Mouse (Mus musculus) limb, embryonic 13.5 days (tissue): ENCODE measurements at regions not wholly inside any gene's neighbourhood (a gene's known extent, or its start where the extent isn't known, plus 50 kb on each side); places are given as distances from the start of the nearest gene placed in this dataset.

Experiments used
- ATAC-seq: fragments of 200-750 bp; cut with Nextera tagmentation; 2 replicates; pipeline ENCODE4 v1.8.0; 2017; ENCODE audit warnings: low read depth, moderate number of reproducible peaks, moderate TSS enrichment; ENCODE audit not compliant: low FRiP score
- H3K27ac ChIP-seq: fragments of 300-500 bp; sonication (generic); 2 replicates; pipeline ENCODE4 v1.5.1; 2015; ENCODE audit warnings: inconsistent platforms, mild to moderate bottlenecking, moderate library complexity
- H3K27me3 ChIP-seq: fragments of 300-500 bp; sonication (generic); 2 replicates; pipeline ENCODE4 v1.6.1; 2015; ENCODE audit warnings: mild to moderate bottlenecking, inconsistent platforms
- H3K36me3 ChIP-seq: fragments of 300-500 bp; sonication (generic); 2 replicates; pipeline ENCODE4 v1.6.1; 2015; ENCODE audit warnings: inconsistent platforms, mild to moderate bottlenecking, moderate library complexity
- H3K4me1 ChIP-seq: fragments of 300-500 bp; sonication (generic); 2 replicates; pipeline ENCODE4 v1.6.1; 2015; ENCODE audit warnings: inconsistent platforms
- H3K4me2 ChIP-seq: fragments of 300-500 bp; sonication (generic); replicated peaks from 2 replicates; pipeline ENCODE4 v1.6.1; 2015; ENCODE audit warnings: inconsistent platforms, mild to moderate bottlenecking, moderate library complexity
- H3K4me3 ChIP-seq: fragments of 300-500 bp; sonication (generic); 2 replicates; pipeline ENCODE4 v1.5.1; 2015; ENCODE audit warnings: moderate library complexity, mild to moderate bottlenecking, inconsistent platforms
- H3K9ac ChIP-seq: fragments of 300-500 bp; sonication (generic); 2 replicates; pipeline ENCODE4 v1.6.1; 2015; ENCODE audit warnings: mild to moderate bottlenecking, inconsistent platforms
- H3K9me3 ChIP-seq: fragments of 300-500 bp; sonication (generic); 2 replicates; pipeline ENCODE4 v1.6.1; 2016; ENCODE audit warnings: inconsistent platforms
- WGBS: fragments of 180-500 bp; shearing (Covaris S2); methylation state at CpG from one replicate; pipeline ENCODE4 v1.1.7; 2015; 5-methylcytosine and 5-hydroxymethylcytosine counted together

GRCm38 (mm10) chr2:117399487-117399886 is 56.7 kb upstream of the Rasgrp1 start:
- no peak for ATAC-seq
- H3K9ac ChIP-seq = no peak overlapping the region
- H3K27ac ChIP-seq = no peak overlapping the region
- no peaks in the 10 kb centered on the region for H3K9me3 ChIP-seq
- H3K27me3 ChIP-seq = no peaks in the 10 kb centered on the region
- H3K4me1 ChIP-seq = 0 out of 2 replicates have a peak, but pooled peaks cover 6% of the 10 kb centered on the region
- H3K4me2 ChIP-seq = no peak overlapping the region
- H3K36me3 ChIP-seq = no peaks in the 10 kb centered on the region
- H3K4me3 ChIP-seq = no peak overlapping the region
- WGBS = 71% methylated on average over 2 of the region's 2 CpGs

GRCm38 (mm10) chr2:117403425-117404175 is 60.8 kb upstream of the Rasgrp1 start:
- 92% methylated on average over 4 of the region's 4 CpGs for WGBS

GRCm38 (mm10) chr2:117405453-117405852 is 62.7 kb upstream of the Rasgrp1 start:
- Histone ChIP-seq H3K9ac (no peak overlapping the region), H3K27ac (no peak overlapping the region), H3K4me2 (no peak overlapping the region), H3K27me3 (0 out of 2 replicates have a peak, but pooled peaks cover under 1% of the 10 kb centered on the region), H3K4me1 (no peaks in the 10 kb centered on the region), H3K36me3 (no peaks in the 10 kb centered on the region), H3K9me3 (no peaks in the 10 kb centered on the region), H3K4me3 (no peak overlapping the region)
- 61% methylated on average over 2 of the region's 2 CpGs for WGBS
- no peak for ATAC-seq

More at GRCm38 (mm10) chr2:117403425-117404175, 60.8 kb upstream of the Rasgrp1 start:
- ATAC-seq = no peak
- H3K4me1 ChIP-seq = no peaks in the 10 kb centered on the region
- no peak overlapping the region for H3K4me3 ChIP-seq
- no peaks in the 10 kb centered on the region for H3K36me3 ChIP-seq
- no peak overlapping the region for H3K4me2 ChIP-seq
- H3K9me3 ChIP-seq = no peaks in the 10 kb centered on the region
- no peak overlapping the region for H3K27ac ChIP-seq
- H3K27me3 ChIP-seq = no peaks in the 10 kb centered on the region
- H3K9ac ChIP-seq = no peak overlapping the region

DNA sequence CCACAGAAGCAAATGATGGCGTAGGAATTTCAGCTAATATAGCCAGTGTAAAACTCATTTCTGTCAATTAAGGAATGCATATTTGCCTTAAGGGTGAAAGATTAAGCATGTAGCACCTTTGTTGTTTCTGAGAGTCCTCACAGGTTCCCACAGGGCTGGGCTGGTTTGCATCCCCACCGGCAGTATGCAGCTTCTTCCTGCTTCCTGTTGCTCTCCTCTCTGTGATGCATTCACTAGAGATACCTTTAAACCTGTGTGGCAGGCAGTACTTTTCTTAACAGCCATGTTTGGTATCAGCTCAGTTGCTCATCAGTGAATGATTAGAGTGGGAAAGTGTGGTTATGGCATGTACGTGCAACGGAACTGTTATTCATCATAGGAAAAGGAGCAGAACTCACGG is 65.4 kb upstream of the Rasgrp1 start:
- 75% methylated on average over 5 of the region's 5 CpGs for WGBS
- no peaks in the 10 kb centered on the region for H3K4me1 ChIP-seq
- no peak overlapping the region for H3K4me2 ChIP-seq
- H3K36me3 ChIP-seq = no peaks in the 10 kb centered on the region
- H3K27me3 ChIP-seq = 0 out of 2 replicates have a peak, but pooled peaks cover 12% of the 10 kb centered on the region
- ATAC-seq = no peak
- H3K9me3 ChIP-seq = no peaks in the 10 kb centered on the region
- no peak overlapping the region for H3K9ac ChIP-seq
- no peak overlapping the region for H3K4me3 ChIP-seq
- no peak overlapping the region for H3K27ac ChIP-seq

GRCm38 (mm10) chr2:117412045-117412606 is 69.3 kb upstream of the Rasgrp1 start:
- Histone ChIP-seq H3K9ac (no peak overlapping the region), H3K27ac (no peak overlapping the region), H3K36me3 (no peaks in the 10 kb centered on the region), H3K4me3 (no peak overlapping the region), H3K4me1 (0 out of 2 replicates have a peak, but pooled peaks cover 2% of the 10 kb centered on the region), H3K9me3 (no peaks in the 10 kb centered on the region), H3K4me2 (no peak overlapping the region), H3K27me3 (peaks cover 14% of the 10 kb centered on the region; the same call in 1 of the 2 replicates)
- no peak for ATAC-seq
- 40% methylated on average over 4 of the region's 4 CpGs for WGBS

DNA sequence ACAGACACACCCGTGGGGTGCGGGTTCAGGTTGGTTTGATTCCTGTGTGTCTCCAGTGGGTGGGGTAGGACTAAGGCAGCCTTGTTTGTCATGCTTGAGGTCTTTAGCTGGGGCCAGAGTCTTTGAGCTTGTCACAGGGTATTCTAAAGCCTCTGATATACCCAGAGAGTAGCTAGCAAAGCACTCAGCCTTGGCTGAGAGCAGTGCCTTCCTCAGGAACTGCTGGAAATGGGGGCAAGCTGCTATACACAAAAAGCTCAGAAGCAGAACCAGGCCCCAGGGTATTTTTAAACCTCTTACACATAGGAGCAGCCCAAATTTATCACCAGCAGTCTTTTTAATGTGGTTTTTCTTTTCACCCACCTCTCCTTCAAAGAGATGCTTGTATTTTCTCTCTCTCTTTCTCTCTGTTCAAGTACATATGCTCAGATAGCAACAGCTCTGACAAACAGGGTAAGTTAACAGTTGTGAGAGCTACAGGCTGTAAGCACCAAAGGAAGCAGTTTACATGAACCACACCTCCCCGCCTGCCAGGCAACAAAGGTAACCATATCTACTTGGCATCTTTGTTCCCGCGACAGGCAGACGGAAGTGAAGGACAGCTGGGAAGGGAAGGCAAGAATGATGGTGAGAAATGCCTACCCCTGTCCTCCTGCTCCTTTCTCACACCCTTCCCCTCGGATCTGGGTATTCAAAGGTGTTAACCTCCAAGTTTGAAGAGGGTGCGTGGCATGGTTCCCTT is 74.6 kb upstream of the Rasgrp1 start:
- Histone ChIP-seq H3K36me3 (no peaks in the 10 kb centered on the region), H3K9me3 (no peaks in the 10 kb centered on the region), H3K9ac (no peak overlapping the region), H3K27me3 (peaks cover 8% of the 10 kb centered on the region; the same call in 1 of the 2 replicates), H3K4me3 (no peak overlapping the region), H3K4me1 (0 out of 2 replicates have a peak, but pooled peaks cover 6% of the 10 kb centered on the region), H3K4me2 (no peak overlapping the region), H3K27ac (no peak overlapping the region)
- WGBS = 59% methylated on average over 8 of the region's 8 CpGs
- no peak for ATAC-seq

DNA sequence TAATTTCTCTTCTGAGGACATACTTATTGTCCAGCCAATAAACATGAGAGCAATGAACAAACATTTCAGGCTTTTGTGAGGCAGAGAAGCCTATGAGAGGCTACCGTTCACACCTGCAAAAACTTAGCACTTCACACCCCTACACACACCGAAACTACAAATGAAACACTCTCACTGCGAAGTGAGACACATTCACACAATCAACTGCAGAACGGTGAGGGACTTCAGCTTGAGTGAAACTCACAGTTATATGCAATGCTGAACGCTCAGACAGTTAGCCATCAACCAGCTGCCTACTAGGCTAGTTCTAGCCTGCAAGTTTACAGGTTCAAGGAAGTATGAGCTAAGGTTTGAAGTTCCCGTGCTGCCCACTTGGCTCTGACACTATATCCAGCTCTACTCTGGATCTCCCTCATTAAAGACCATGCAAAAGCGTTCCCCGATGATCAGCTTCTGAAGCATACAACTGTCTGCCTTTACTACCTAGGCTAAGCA is 75.4 kb upstream of the Rasgrp1 start:
- 78% methylated on average over 8 of the region's 8 CpGs for WGBS
- Histone ChIP-seq H3K9ac (no peak overlapping the region), H3K4me1 (0 out of 2 replicates have a peak, but pooled peaks cover 6% of the 10 kb centered on the region), H3K4me3 (no peak overlapping the region), H3K27ac (no peak overlapping the region), H3K4me2 (no peak overlapping the region), H3K36me3 (no peaks in the 10 kb centered on the region), H3K9me3 (no peaks in the 10 kb centered on the region), H3K27me3 (peaks cover 4% of the 10 kb centered on the region; the same call in 1 of the 2 replicates)
- ATAC-seq = no peak

DNA sequence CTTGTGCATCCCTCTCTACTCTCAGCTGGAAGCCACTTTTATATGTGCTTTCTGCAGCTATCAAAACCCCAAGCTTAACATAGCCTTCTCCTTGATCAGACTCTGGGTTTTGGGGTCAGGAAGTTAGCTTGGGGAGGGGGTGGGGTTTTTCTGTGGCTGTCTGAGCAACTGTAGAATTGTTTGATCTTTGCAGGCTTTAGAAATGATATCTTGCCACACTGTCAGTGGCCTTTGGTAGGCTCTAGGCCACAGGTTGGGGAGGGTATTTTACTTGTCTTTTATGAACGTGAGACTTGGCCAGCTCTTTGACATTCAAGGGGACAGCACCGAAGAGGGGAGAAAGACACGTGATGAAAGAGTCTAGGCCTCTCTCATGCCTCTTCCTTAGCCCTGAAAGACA is 75.9 kb upstream of the Rasgrp1 start:
- H3K27ac ChIP-seq = no peak overlapping the region
- no peaks in the 10 kb centered on the region for H3K9me3 ChIP-seq
- H3K9ac ChIP-seq = no peak overlapping the region

DNA sequence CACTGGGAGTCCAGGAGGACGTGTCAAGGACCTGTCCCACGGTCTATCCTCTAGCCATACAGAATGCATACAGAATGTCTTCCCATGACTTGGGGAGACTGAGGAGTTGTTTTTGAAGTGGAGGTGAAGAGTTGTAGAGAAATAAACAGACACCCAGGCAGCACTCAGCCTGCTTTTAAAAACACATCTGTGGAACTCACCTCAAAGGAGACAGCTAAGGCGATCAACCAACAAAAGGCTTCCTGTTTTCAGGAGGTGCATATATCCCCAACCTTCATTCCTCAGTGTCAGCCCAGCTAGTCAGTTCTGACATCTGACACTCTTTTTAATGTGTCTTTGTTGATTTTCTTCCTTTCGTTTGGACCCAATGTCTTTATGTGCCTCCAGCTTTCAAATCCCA is 78.6 kb upstream of the Rasgrp1 start:
- H3K27ac ChIP-seq = no peak overlapping the region
- 78% methylated on average over 4 of the region's 4 CpGs for WGBS
- H3K4me1 ChIP-seq = 0 out of 2 replicates have a peak, but pooled peaks cover 6% of the 10 kb centered on the region
- H3K9ac ChIP-seq = no peak overlapping the region
- H3K36me3 ChIP-seq = no peaks in the 10 kb centered on the region
- H3K27me3 ChIP-seq = peaks cover 3% of the 10 kb centered on the region; the same call in 1 of the 2 replicates
- ATAC-seq = no peak
- no peak overlapping the region for H3K4me2 ChIP-seq
- peaks cover 2% of the 10 kb centered on the region; the same call in 1 of the 2 replicates for H3K9me3 ChIP-seq
- no peak overlapping the region for H3K4me3 ChIP-seq

More for the DNA sequence above, 75.9 kb upstream of the Rasgrp1 start:
- H3K36me3 ChIP-seq = no peaks in the 10 kb centered on the region
- 71% methylated on average over 3 of the region's 3 CpGs for WGBS
- H3K27me3 ChIP-seq = peaks cover 3% of the 10 kb centered on the region; the same call in 1 of the 2 replicates
- no peak overlapping the region for H3K4me3 ChIP-seq
- 0 out of 2 replicates have a peak, but pooled peaks cover 6% of the 10 kb centered on the region for H3K4me1 ChIP-seq
- no peak overlapping the region for H3K4me2 ChIP-seq
- no peak for ATAC-seq

GRCm38 (mm10) chr2:117422756-117423155 is 80.0 kb upstream of the Rasgrp1 start:
- no peak overlapping the region for H3K9ac ChIP-seq
- H3K36me3 ChIP-seq = no peaks in the 10 kb centered on the region
- H3K27me3 ChIP-seq = no peaks in the 10 kb centered on the region
- peaks cover 2% of the 10 kb centered on the region; the same call in 1 of the 2 replicates for H3K9me3 ChIP-seq
- H3K4me3 ChIP-seq = no peak overlapping the region
- H3K4me2 ChIP-seq = no peak overlapping the region
- ATAC-seq = no peak
- 65% methylated on average over 4 of the region's 4 CpGs for WGBS
- H3K4me1 ChIP-seq = no peaks in the 10 kb centered on the region
- no peak overlapping the region for H3K27ac ChIP-seq

GRCm38 (mm10) chr2:117429205-117429604 is 86.4 kb upstream of the Rasgrp1 start:
- H3K4me1 ChIP-seq = peaks cover 5% of the 10 kb centered on the region
- H3K27ac ChIP-seq = no peak overlapping the region
- 0 out of 2 replicates have a peak overlapping the region, but pooled peaks have one; percentile 7 for H3K4me2 ChIP-seq
- H3K36me3 ChIP-seq = no peaks in the 10 kb centered on the region
- peaks cover 2% of the 10 kb centered on the region; the same call in 1 of the 2 replicates for H3K9me3 ChIP-seq
- 0 out of 2 replicates have a peak, but pooled peaks have one; percentile 24 for ATAC-seq
- H3K4me3 ChIP-seq = no peak overlapping the region
- H3K27me3 ChIP-seq = peaks cover 25% of the 10 kb centered on the region
- 27% methylated on average over 9 of the region's 9 CpGs for WGBS
- H3K9ac ChIP-seq = no peak overlapping the region

DNA sequence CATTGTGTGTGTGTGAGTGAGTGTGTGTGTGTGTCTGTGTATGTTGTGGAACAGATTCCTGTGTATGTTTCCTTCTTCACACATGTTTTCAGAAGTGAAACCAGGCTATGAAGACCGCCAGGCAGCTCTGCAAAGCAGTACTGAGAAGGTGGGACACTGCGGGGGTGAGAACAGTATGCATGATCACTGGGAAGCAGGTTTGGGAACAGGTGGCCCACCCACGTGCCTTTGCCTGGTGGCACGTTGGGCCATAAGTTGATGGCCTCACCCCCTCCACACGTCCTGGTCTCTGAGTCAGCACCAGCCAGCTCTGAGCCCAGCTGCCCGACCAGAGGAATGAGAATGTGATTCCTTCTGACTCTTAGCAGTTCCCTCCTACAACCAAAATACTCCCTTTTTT is 89.2 kb upstream of the Rasgrp1 start:
- Histone ChIP-seq H3K4me2 (no peak overlapping the region), H3K36me3 (no peaks in the 10 kb centered on the region), H3K27ac (no peak overlapping the region), H3K9me3 (no peaks in the 10 kb centered on the region), H3K9ac (no peak overlapping the region), H3K4me3 (no peak overlapping the region), H3K4me1 (peaks cover 5% of the 10 kb centered on the region), H3K27me3 (peaks cover 26% of the 10 kb centered on the region)
- no peak for ATAC-seq
- 41% methylated on average over 6 of the region's 6 CpGs for WGBS
